Mouse (Mus musculus) neural tube, embryonic 13.5 days (tissue): ENCODE measurements at regions not wholly inside any gene's neighbourhood (a gene's known extent, or its start where the extent isn't known, plus 50 kb on each side); places are given as distances from the start of the nearest gene placed in this dataset.

Experiments used
- ATAC-seq: fragments of 200-750 bp; cut with Nextera tagmentation; 2 replicates; pipeline ENCODE4 v1.8.0; 2017; ENCODE audit warnings: low read depth, mild to moderate bottlenecking, moderate TSS enrichment, moderate library complexity
- H3K27ac ChIP-seq: fragments of 300-500 bp; sonication (generic); replicated peaks from 2 replicates; pipeline ENCODE4 v1.5.1; 2015; ENCODE audit warnings: moderate library complexity, mild to moderate bottlenecking, inconsistent platforms
- H3K27me3 ChIP-seq: fragments of 300-500 bp; sonication (generic); 2 replicates; pipeline ENCODE4 v1.6.1; 2015; ENCODE audit warnings: mild to moderate bottlenecking, inconsistent platforms
- H3K36me3 ChIP-seq: fragments of 300-500 bp; sonication (generic); 2 replicates; pipeline ENCODE4 v1.6.1; 2015; ENCODE audit warnings: mild to moderate bottlenecking, inconsistent platforms
- H3K4me1 ChIP-seq: fragments of 300-500 bp; sonication (generic); replicated peaks from 2 replicates; pipeline ENCODE4 v1.6.1; 2015; ENCODE audit warnings: inconsistent platforms
- H3K4me2 ChIP-seq: fragments of 300-500 bp; sonication (generic); 2 replicates; pipeline ENCODE4 v1.6.1; 2015; ENCODE audit warnings: inconsistent platforms, mild to moderate bottlenecking, moderate library complexity
- H3K4me3 ChIP-seq: fragments of 300-500 bp; sonication (generic); 2 replicates; pipeline ENCODE4 v1.5.1; 2015; ENCODE audit warnings: mild to moderate bottlenecking, inconsistent platforms
- H3K9ac ChIP-seq: fragments of 300-500 bp; sonication (generic); 2 replicates; pipeline ENCODE4 v1.6.1; 2015; ENCODE audit warnings: moderate library complexity, mild to moderate bottlenecking, inconsistent platforms
- H3K9me3 ChIP-seq: fragments of 300-500 bp; sonication (generic); 2 replicates; pipeline ENCODE4 v1.6.1; 2016; ENCODE audit warnings: inconsistent platforms
- WGBS: fragments of 180-500 bp; shearing (Covaris S2); methylation state at CpG from one replicate; pipeline ENCODE4 v1.1.7; 2015; 5-methylcytosine and 5-hydroxymethylcytosine counted together

GRCm38 (mm10) chr1:12345439-12345819 is 931.5 kb downstream of the A830018L16Rik start:
- no peak overlapping the region for H3K4me2 ChIP-seq
- H3K4me1 ChIP-seq: no peaks in the 10 kb centered on the region
- 96% methylated on average over 3 of the region's 3 CpGs for WGBS
- H3K9me3 ChIP-seq: no peaks in the 10 kb centered on the region
- ATAC-seq: no peak
- no peaks in the 10 kb centered on the region for H3K36me3 ChIP-seq
- no peak overlapping the region for H3K27ac ChIP-seq
- H3K9ac ChIP-seq: no peak overlapping the region
- H3K27me3 ChIP-seq: no peaks in the 10 kb centered on the region
- no peak overlapping the region for H3K4me3 ChIP-seq

DNA sequence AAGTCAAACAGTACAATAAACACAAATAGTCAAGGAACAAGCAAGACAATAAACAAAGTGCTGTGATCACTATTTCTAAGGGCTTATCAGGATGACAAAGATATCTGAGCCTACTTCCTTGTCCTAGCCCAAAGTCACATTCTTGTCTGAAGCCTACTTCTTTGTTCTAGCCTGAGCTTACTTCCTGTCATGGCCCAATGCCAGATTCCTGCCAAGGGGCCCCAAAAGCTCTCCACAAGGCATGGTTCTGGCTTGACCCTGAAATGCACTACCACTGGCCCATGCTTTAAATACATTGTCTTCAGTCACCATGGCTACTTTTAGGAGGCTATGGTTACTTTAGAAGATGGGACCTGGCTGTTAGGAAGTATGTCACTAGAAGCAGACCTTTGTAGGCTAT is 940.6 kb downstream of the A830018L16Rik start:
- Histone ChIP-seq H3K27me3 (no peaks in the 10 kb centered on the region), H3K4me3 (no peak overlapping the region), H3K9me3 (no peaks in the 10 kb centered on the region), H3K36me3 (no peaks in the 10 kb centered on the region), H3K4me2 (no peak overlapping the region), H3K27ac (no peak overlapping the region), H3K9ac (no peak overlapping the region), H3K4me1 (no peaks in the 10 kb centered on the region)
- no peak for ATAC-seq

DNA sequence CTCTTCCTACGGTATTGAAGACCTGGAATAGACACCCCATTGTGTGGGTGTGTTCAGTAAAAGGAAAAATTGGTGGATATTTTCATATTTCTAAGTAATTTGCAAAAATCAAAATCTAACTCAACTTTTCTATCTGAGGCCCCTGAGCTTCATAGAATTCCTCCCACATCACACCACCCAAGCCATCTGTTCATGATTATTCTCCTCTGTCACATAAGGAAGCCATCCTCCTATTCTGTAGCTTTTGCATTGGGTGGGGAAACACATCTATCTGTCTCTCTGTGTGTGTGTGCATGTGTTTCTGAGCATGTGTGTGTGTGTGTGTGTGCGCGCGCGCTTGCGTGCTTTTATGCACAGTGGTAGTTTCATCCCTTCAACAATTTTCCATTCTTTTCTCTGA is 954.0 kb downstream of the A830018L16Rik start:
- Histone ChIP-seq H3K4me1 (no peaks in the 10 kb centered on the region), H3K27me3 (no peaks in the 10 kb centered on the region), H3K27ac (no peak overlapping the region), H3K9ac (no peak overlapping the region), H3K9me3 (no peaks in the 10 kb centered on the region), H3K4me2 (no peak overlapping the region), H3K36me3 (no peaks in the 10 kb centered on the region), H3K4me3 (no peak overlapping the region)
- 95% methylated on average over 6 of the region's 6 CpGs for WGBS
- ATAC-seq: no peak

DNA sequence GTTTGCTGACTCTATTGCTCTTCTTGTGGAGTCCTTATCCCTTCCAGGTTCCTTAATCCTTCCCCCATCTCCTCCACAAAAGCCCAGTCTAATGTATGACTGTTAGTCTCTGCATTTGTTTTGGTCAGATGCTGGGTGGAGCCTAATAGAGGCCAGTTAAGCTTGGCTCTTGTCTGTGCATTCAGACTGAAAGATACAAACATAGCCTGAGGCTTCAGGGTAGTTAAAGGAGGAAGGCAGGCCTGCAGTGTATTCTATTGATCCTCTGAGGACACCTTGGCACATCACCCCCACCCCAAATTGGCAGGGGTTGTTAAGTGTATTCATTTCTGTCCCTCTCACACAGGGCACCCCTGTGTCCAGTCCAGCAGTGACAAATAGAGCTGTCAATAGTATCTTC is 959.1 kb downstream of the A830018L16Rik start:
- Histone ChIP-seq H3K4me3 (no peak overlapping the region), H3K4me2 (no peak overlapping the region), H3K9ac (no peak overlapping the region), H3K4me1 (no peaks in the 10 kb centered on the region), H3K27me3 (no peaks in the 10 kb centered on the region), H3K27ac (no peak overlapping the region), H3K9me3 (no peaks in the 10 kb centered on the region), H3K36me3 (no peaks in the 10 kb centered on the region)
- no peak for ATAC-seq

- no peak for ATAC-seq
- H3K4me3 ChIP-seq: no peak overlapping the region
- H3K4me2 ChIP-seq: no peak overlapping the region
- H3K36me3 ChIP-seq: no peaks in the 10 kb centered on the region
- peaks cover 9% of the 10 kb centered on the region for H3K4me1 ChIP-seq
- no peaks in the 10 kb centered on the region for H3K27me3 ChIP-seq
- no peaks in the 10 kb centered on the region for H3K9me3 ChIP-seq
- no peak overlapping the region for H3K27ac ChIP-seq
- WGBS: 19% methylated on average over 7 of the region's 7 CpGs
- H3K9ac ChIP-seq: no peak overlapping the region
These were observed 984.4 kb downstream of the A830018L16Rik start for GRCm38 (mm10) chr1:12398146-12398884.

- no peaks in the 10 kb centered on the region for H3K4me1 ChIP-seq
- H3K9me3 ChIP-seq: no peaks in the 10 kb centered on the region
- no peak overlapping the region for H3K4me3 ChIP-seq
- no peak for ATAC-seq
- no peaks in the 10 kb centered on the region for H3K27me3 ChIP-seq
- H3K36me3 ChIP-seq: no peaks in the 10 kb centered on the region
- H3K9ac ChIP-seq: no peak overlapping the region
- 81% methylated on average over 4 of the region's 4 CpGs for WGBS
- H3K27ac ChIP-seq: no peak overlapping the region
- H3K4me2 ChIP-seq: no peak overlapping the region
These were observed 991.7 kb downstream of the A830018L16Rik start for GRCm38 (mm10) chr1:12405391-12406270.

GRCm38 (mm10) chr1:12409738-12410523 is 996.0 kb downstream of the A830018L16Rik start:
- 42% methylated on average over 6 of the region's 6 CpGs for WGBS
- H3K4me3 ChIP-seq: no peak overlapping the region
- no peak overlapping the region for H3K4me2 ChIP-seq
- no peak overlapping the region for H3K27ac ChIP-seq
- H3K9me3 ChIP-seq: no peaks in the 10 kb centered on the region
- no peak overlapping the region for H3K9ac ChIP-seq
- H3K27me3 ChIP-seq: no peaks in the 10 kb centered on the region
- peak; percentile 96 for ATAC-seq
- no peaks in the 10 kb centered on the region for H3K36me3 ChIP-seq
- H3K4me1 ChIP-seq: no peaks in the 10 kb centered on the region

GRCm38 (mm10) chr1:12410524-12410886 is 996.6 kb downstream of the A830018L16Rik start:
- ATAC-seq: peak; percentile 74; the same call in 1 of the 2 replicates
- Histone ChIP-seq H3K4me2 (no peak overlapping the region), H3K27ac (no peak overlapping the region), H3K9ac (no peak overlapping the region), H3K27me3 (no peaks in the 10 kb centered on the region), H3K4me3 (no peak overlapping the region), H3K9me3 (no peaks in the 10 kb centered on the region), H3K4me1 (no peaks in the 10 kb centered on the region), H3K36me3 (no peaks in the 10 kb centered on the region)

DNA sequence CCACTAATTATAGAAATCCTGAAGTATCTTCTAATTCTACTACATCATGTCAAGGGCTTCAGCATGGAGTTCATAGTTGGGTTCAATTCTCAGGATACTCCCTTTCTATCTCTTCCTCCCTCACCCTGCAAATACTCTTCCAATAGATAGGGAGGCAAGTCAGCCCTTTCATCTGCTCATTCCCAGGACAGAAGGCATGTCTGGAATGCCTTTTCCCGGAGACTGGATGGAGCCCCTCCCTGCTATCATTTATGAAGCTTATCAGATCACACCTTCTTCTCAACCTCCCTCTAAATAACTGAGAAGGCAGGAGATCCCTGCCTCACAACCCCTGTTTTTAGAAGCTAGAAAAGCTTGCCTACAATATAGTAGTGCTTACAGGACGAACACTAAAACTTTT is 1010.6 kb downstream of the A830018L16Rik start:
- no peak overlapping the region for H3K4me3 ChIP-seq
- 76% methylated on average over 2 of the region's 2 CpGs for WGBS
- no peaks in the 10 kb centered on the region for H3K36me3 ChIP-seq
- ATAC-seq: no peak
- no peaks in the 10 kb centered on the region for H3K4me1 ChIP-seq
- H3K27me3 ChIP-seq: no peaks in the 10 kb centered on the region
- H3K9me3 ChIP-seq: no peaks in the 10 kb centered on the region
- no peak overlapping the region for H3K4me2 ChIP-seq
- no peak overlapping the region for H3K27ac ChIP-seq
- no peak overlapping the region for H3K9ac ChIP-seq

GRCm38 (mm10) chr1:12437894-12438293 is 1024.0 kb downstream of the A830018L16Rik start:
- H3K27me3 ChIP-seq: no peaks in the 10 kb centered on the region
- no peak overlapping the region for H3K4me3 ChIP-seq
- H3K27ac ChIP-seq: no peak overlapping the region
- no peaks in the 10 kb centered on the region for H3K36me3 ChIP-seq
- H3K4me1 ChIP-seq: no peaks in the 10 kb centered on the region
- H3K4me2 ChIP-seq: no peak overlapping the region
- 56% methylated on average over 2 of the region's 2 CpGs for WGBS
- no peaks in the 10 kb centered on the region for H3K9me3 ChIP-seq
- no peak overlapping the region for H3K9ac ChIP-seq
- no peak for ATAC-seq

DNA sequence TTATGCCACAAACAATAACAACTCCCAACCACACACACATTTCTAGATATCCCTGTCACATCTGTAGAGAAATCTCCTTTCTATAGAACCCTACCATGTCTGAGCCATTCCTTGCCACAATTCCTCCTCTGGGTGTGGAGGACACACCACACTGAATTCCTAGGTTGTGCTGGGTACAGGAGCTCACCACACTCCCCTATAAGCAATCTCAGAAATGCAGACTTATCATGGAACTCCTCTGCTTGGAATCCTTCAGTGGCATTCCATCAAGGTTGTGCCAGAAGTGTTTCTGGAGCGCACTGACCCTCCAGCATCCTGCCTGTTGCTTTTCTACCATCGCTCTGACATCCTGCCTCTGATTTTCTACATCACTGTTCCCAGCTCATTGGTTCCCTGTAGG is 1052.3 kb downstream of the A830018L16Rik start:
- Histone ChIP-seq H3K9ac (no peak overlapping the region), H3K4me1 (no peaks in the 10 kb centered on the region), H3K27me3 (no peaks in the 10 kb centered on the region), H3K9me3 (no peaks in the 10 kb centered on the region), H3K36me3 (no peaks in the 10 kb centered on the region), H3K27ac (no peak overlapping the region), H3K4me2 (no peak overlapping the region), H3K4me3 (no peak overlapping the region)
- 96% methylated on average over 2 of the region's 2 CpGs for WGBS
- ATAC-seq: no peak
